Mouse (Mus musculus): ENCODE measurements at regions not wholly inside any gene's neighbourhood (a gene's known extent, or its start where the extent isn't known, plus 50 kb on each side); places are given as distances from the start of the nearest gene placed in this dataset.
"Not testable (repeated sequence)": the region's sequence is repeated elsewhere in the genome, so short reads cannot be mapped to it uniquely, and the experiment has no call there.

DNA sequence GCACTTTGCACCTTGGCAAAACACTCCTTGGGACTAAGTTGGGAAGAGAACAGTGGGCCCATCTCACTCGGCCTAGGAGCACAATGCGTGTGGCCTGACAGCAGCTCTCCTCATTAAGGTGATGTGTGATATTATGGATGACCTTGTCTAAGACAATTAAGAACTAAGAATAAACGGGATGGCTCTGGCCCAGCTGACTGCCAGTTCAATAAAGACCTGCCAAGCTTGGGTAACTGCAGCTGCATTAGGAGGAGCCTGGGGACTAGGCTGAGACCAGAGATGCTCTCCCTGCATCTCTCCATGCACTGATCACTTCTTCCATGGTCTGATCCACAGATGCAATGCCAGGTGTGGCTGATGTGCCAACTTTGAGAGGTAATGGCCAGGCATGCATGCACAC is 356.7 kb downstream of the Fut8 start:
- no peak overlapping the region for H3K4me3 ChIP-seq
- no peak overlapping the region for H3K9ac ChIP-seq
- peaks cover 18% of the 10 kb centered on the region for H3K4me1 ChIP-seq
- H3K27me3 ChIP-seq, result no peaks in the 10 kb centered on the region
- H3K9me3 ChIP-seq (replicated peaks), result no peaks in the 10 kb centered on the region
- WGBS, result 58% methylated on average over 3 of the region's 3 CpGs
- H3K4me2 ChIP-seq, result no peak overlapping the region
- H3K27ac ChIP-seq, result no peak overlapping the region
- ATAC-seq, result no peak
- H3K36me3 ChIP-seq (ENCODE audit: poor library complexity, severe bottlenecking), result no peaks in the 10 kb centered on the region

DNA sequence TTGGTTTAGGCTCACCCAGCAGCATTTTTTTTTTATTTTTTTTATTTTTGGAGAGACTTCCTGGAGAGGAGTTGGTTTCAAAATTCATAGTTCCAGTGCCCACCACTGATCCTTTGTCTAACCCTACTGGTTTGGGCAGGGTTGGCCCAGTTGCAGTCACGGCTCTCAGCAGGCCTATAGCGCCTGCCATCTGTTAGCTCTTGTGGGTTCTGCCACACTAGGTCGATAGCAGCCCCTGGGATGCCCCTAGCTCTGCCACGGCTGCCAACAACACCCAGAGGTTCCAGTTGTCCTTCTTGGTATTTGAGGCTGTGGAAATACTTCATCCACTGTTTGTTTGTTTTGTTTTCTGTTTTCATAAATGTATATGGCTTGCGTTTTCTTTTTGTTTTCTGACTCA is 357.9 kb downstream of the Fut8 start:
- 87% methylated on average over 5 of the region's 5 CpGs for WGBS
- H3K27ac ChIP-seq, result no peak overlapping the region
- H3K4me1 ChIP-seq, result peaks cover 18% of the 10 kb centered on the region
- H3K4me2 ChIP-seq, result no peak overlapping the region
- H3K27me3 ChIP-seq, result no peaks in the 10 kb centered on the region
- no peak overlapping the region for H3K9ac ChIP-seq
- H3K4me3 ChIP-seq, result no peak overlapping the region
- H3K9me3 ChIP-seq (replicated peaks), result no peaks in the 10 kb centered on the region
- ATAC-seq, result no peak
- no peaks in the 10 kb centered on the region for H3K36me3 ChIP-seq (ENCODE audit: poor library complexity, severe bottlenecking)

DNA sequence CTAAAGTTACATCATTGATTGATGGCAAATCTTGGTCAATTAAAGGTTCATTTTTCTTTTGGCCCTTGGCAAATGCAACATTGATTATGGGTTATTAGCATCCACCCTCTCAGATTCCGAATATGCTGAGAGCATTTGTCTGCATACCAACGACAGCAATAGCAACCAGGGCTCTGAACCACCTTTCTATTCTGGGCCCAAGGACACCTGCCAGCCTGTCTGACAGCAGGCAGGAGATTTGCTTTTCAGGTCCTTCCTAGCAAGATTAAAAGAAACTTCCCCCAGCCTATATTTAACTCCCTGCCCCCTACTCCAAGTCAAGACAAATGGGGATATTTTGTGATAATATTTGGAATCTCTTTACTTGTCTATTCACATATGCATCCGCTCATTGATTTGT is 358.8 kb downstream of the Fut8 start:
- Histone ChIP-seq H3K27ac (no peak overlapping the region), H3K4me2 (no peak overlapping the region), H3K4me1 (peaks cover 18% of the 10 kb centered on the region), H3K4me3 (no peak overlapping the region), H3K9me3 (replicated peaks) (no peaks in the 10 kb centered on the region), H3K9ac (no peak overlapping the region), H3K27me3 (no peaks in the 10 kb centered on the region), H3K36me3 (ENCODE audit: poor library complexity, severe bottlenecking) (no peaks in the 10 kb centered on the region)
- ATAC-seq, result no peak
- WGBS, result 79% methylated on average over 3 of the region's 3 CpGs

DNA sequence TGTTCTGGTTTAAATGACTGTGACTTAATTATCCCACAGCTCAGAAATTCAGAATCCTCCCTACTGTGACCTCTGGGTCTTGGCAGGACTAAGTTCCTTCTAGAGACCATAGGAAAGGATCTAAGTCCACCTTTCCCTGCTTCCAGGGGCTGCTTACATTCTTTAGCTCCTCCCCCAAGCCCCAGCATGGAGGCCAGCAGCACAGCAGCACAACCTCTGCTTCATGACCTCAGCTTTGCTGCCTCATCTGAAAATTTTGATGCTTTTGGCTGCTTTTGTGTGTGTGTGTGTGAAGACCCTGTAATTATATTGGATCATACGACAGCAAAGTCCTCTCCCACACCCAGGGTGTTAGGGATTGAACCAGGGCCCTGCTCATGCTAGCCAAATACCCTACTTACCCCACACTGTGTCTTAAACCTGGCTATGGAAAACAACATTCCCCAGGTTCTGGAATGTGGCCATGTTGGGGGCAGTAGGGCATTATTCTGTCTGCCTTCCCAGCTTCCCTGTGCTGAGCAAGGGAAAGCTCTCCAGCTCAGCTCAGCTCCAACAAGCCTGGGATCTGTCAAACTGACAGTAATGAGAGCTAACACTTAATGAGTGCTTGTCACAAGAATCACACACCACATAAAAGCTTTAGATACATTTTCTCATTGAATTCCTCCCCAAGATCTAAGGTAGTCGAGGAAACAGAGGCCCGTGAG is 359.9 kb downstream of the Fut8 start:
- ATAC-seq, result peak; percentile 66
- H3K9me3 ChIP-seq (replicated peaks), result no peaks in the 10 kb centered on the region
- no peaks in the 10 kb centered on the region for H3K36me3 ChIP-seq (ENCODE audit: poor library complexity, severe bottlenecking)
- peak overlapping the region; percentile 66 for H3K27ac ChIP-seq
- H3K27me3 ChIP-seq, result no peaks in the 10 kb centered on the region
- no peak overlapping the region for H3K9ac ChIP-seq
- 24% methylated on average over 3 of the region's 3 CpGs for WGBS
- no peak overlapping the region for H3K4me3 ChIP-seq
- H3K4me2 ChIP-seq, result no peak overlapping the region
- peaks cover 18% of the 10 kb centered on the region for H3K4me1 ChIP-seq

DNA sequence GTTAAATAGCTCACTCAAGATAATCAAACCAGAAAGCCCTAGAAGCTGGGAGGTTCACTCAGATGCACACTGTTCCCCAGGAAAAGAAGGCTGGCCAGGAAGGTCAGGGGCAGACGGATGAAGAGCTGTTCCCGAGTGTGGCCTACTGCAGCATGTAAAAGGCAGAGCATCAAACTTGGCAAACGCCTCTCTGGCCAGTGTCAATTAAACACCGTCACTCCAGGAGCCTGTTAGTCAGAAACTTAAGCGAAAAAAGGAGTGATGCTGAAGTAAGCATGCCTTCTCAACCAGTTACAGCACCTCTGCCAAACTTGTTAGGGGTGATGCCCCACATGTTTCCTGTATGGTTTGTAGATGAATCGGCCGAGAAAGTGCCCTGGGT is 360.4 kb downstream of the Fut8 start:
- H3K36me3 ChIP-seq (ENCODE audit: poor library complexity, severe bottlenecking), result no peaks in the 10 kb centered on the region
- no peak overlapping the region for H3K4me2 ChIP-seq
- WGBS, result 42% methylated on average over 7 of the region's 7 CpGs
- peaks cover 18% of the 10 kb centered on the region for H3K4me1 ChIP-seq
- H3K27me3 ChIP-seq, result no peaks in the 10 kb centered on the region
- no peak overlapping the region for H3K9ac ChIP-seq
- ATAC-seq, result no peak
- H3K9me3 ChIP-seq (replicated peaks), result no peaks in the 10 kb centered on the region
- no peak overlapping the region for H3K4me3 ChIP-seq
- peak overlapping the region; percentile 45; the same call in 1 of the 2 replicates for H3K27ac ChIP-seq

DNA sequence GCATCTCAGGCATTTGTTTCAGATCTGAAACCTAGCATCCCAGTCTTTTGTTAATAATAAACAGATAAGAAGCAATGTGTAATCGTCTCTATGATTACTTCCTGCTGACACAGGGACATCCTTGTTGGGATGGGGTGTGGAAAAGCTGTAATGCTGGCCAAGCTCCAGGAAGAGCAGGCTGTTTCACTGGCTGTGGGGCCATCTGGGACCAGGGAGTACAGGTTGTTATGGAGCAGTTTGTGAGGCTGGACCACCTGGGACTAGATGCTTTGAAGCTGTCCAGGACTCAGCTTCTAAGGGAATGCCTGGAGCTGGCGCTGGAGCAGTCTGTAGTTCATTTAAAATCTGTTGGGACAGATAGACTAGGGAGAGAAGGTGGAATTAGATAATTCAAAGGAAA is 361.5 kb downstream of the Fut8 start:
- no peak overlapping the region for H3K4me2 ChIP-seq
- H3K9me3 ChIP-seq (replicated peaks), result no peaks in the 10 kb centered on the region
- H3K4me3 ChIP-seq, result no peak overlapping the region
- H3K9ac ChIP-seq, result no peak overlapping the region
- peak; percentile 44; the same call in 1 of the 2 replicates for ATAC-seq
- H3K36me3 ChIP-seq (ENCODE audit: poor library complexity, severe bottlenecking), result no peaks in the 10 kb centered on the region
- 62% methylated on average over 2 of the region's 2 CpGs for WGBS
- peaks cover 18% of the 10 kb centered on the region for H3K4me1 ChIP-seq
- H3K27me3 ChIP-seq, result no peaks in the 10 kb centered on the region
- H3K27ac ChIP-seq, result no peak overlapping the region

DNA sequence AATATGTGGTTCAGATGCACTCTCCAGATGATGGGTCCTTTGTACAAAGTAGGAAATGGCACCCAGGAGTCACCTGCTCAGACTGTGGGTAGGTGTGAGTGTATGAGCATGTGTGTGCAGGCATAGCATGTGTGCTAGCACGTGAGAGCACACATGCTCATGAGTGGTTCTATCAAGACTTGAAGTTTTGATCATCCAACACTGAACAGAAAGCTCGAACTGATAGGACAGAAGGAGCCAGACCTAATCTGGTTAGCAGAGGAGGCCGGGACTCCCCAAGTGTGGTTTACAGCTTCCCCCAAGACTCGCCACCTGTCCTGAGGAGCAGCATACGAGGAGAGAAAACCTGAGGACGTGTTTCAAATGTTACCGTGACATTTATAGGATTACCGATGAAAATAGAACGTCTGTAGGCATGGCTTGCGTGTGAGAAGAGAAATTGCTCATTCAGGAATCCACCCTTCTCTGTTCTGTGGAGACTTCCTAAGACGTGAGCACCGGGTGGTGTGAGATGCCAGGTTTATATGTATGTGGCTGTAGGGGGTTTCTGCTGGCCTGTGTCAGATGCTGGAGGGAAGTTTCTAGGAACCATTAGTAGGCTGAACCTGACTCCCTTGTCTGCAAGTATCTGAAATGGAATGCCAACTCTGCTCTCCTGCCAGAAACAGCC is 366.0 kb downstream of the Fut8 start:
- Histone ChIP-seq H3K4me3 (no peak overlapping the region), H3K4me1 (no peaks in the 10 kb centered on the region), H3K9me3 (replicated peaks) (no peaks in the 10 kb centered on the region), H3K36me3 (ENCODE audit: poor library complexity, severe bottlenecking) (no peaks in the 10 kb centered on the region), H3K27ac (no peak overlapping the region), H3K4me2 (no peak overlapping the region), H3K27me3 (no peaks in the 10 kb centered on the region), H3K9ac (no peak overlapping the region)
- WGBS, result 92% methylated on average over 12 of the region's 12 CpGs
- no peak for ATAC-seq

DNA sequence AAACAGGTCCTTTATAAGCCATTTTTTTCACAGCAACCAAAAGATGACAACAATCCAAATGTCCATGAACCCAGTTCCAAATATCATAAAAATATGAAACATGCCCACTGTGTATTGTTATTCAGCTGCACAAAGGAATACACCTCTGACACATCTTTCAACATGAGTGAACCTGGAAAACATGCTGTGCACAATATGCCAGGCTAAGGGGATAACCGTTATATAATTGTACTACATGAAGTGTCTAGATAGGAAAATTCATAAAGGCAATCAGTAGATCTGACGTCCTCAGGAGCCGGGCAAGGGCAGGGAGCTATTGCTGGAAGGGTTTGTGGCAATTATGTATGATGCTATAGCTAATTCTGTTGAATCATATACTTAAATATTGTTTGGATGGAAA is 379.6 kb downstream of the Fut8 start:
- no peaks in the 10 kb centered on the region for H3K27me3 ChIP-seq
- no peaks in the 10 kb centered on the region for H3K9me3 ChIP-seq (replicated peaks)
- H3K9ac ChIP-seq, result no peak overlapping the region
- H3K4me2 ChIP-seq, result no peak overlapping the region
- no peaks in the 10 kb centered on the region for H3K36me3 ChIP-seq (ENCODE audit: poor library complexity, severe bottlenecking)
- ATAC-seq, result no peak
- WGBS, result 90% methylated on average over 3 of the region's 3 CpGs
- no peaks in the 10 kb centered on the region for H3K4me1 ChIP-seq
- no peak overlapping the region for H3K27ac ChIP-seq
- H3K4me3 ChIP-seq, result no peak overlapping the region

DNA sequence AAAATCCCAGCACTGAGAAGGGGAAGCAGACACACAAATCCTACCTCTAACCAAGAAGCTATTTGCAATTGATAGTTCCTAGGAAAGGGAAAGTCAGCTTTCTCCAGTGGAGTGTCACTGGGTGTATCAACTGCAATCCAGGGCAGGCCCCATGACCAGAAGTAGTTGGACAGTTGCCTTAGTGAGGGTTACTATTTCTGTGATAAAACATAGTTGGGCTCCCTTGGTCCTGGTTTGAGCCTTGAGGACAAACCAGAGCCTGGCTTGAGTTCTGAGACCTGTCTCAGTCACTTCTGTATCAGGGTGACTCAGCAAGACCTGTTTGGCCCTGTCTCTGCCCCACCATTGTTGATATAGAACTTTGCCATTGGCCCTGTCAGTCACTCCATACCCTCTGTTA is 384.3 kb downstream of the Fut8 start:
- H3K9me3 ChIP-seq (replicated peaks), result no peaks in the 10 kb centered on the region
- no peak overlapping the region for H3K9ac ChIP-seq
- no peak for ATAC-seq
- H3K27ac ChIP-seq, result no peak overlapping the region
- no peaks in the 10 kb centered on the region for H3K27me3 ChIP-seq
- H3K4me1 ChIP-seq, result no peaks in the 10 kb centered on the region
- H3K4me3 ChIP-seq, result no peak overlapping the region
- H3K4me2 ChIP-seq, result no peak overlapping the region
- no peaks in the 10 kb centered on the region for H3K36me3 ChIP-seq (ENCODE audit: poor library complexity, severe bottlenecking)

DNA sequence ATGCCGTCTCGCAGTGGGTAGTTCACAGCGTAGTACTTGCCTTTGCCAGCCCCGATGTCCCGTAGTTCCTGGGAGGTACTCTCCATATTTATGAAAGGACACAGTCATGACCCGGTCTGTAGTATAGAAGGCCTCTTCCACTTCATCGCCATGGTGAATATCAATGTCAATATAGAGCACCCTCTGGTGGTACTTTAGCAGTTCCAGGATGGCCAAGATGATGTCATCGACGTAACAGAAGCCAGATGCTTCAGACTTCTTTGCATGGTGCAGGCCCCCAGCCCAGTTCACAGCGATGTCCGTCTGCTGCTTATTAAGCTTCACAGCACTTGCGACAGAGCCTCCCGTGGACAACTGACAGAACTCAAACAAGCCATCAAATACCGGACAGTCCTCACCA is 386.4 kb downstream of the Fut8 start:
- WGBS, result 90% methylated on average over 14 of the region's 14 CpGs
- H3K4me1 ChIP-seq; H3K36me3 ChIP-seq (ENCODE audit: poor library complexity, severe bottlenecking); H3K9me3 ChIP-seq (replicated peaks); H3K27me3 ChIP-seq; ATAC-seq; H3K4me3 ChIP-seq; H3K9ac ChIP-seq; H3K4me2 ChIP-seq; H3K27ac ChIP-seq: not testable (repeated sequence)

DNA sequence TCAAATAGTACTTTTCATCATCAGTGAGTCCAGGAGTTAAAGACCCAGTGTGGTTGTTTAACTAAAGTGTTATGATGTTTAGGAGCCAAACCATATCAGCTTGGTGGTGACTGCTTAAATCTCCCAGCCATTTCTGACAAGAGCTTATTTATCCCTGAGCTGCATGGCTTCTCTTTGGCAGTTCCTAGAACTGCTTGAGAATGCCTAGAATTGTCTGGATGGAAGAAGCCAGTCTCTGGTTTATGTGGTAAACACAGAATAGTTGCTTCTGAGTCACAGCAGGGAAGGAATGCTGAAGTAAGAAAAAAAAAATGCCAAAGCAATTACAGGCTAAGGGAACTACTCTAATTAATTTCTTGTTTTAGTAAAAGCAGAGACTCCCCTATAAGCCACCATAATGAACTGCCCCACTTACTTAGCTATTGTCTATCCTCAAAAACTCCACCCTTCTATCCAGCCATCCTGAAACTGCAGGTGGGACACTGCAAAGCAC is 390.5 kb downstream of the Fut8 start:
- H3K9me3 ChIP-seq (replicated peaks), result no peaks in the 10 kb centered on the region

DNA sequence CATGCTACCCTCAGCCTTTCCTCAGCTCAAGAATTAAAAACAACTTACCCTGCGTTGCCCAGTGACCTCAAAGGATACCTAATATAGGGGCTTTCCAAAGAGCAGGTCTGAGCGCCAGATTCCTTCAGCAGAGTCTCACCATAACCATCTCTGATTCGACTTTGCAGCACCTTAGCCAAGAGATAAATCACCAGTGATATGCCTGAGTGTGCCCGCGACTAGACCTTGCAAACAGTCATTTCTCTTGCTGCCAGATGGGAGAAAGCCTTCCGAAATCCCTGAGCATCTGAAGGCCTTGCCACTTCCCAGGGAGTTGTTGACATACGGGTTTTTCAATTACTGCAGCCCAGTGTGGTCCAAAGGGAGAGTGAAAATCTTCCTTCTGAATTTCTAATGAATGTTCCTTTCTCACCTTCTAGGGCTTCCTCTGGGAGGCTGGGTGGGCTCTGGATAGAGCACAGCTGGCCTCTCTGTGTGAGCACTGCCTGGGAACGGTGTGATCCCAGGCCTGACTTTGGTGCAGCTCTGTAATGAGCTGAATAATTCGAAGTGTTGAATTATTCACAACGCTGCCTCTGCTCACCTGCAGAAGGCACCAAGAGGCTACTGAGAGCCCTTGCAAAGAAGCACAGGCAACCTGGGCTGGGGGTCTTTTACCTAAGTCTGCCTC is 396.2 kb downstream of the Fut8 start:
- Histone ChIP-seq H3K4me3 (no peak overlapping the region), H3K27me3 (no peaks in the 10 kb centered on the region), H3K36me3 (ENCODE audit: poor library complexity, severe bottlenecking) (no peaks in the 10 kb centered on the region), H3K4me1 (no peaks in the 10 kb centered on the region), H3K9me3 (replicated peaks) (no peaks in the 10 kb centered on the region), H3K27ac (no peak overlapping the region), H3K4me2 (no peak overlapping the region), H3K9ac (no peak overlapping the region)
- 0 out of 2 replicates have a peak, but pooled peaks have one; percentile 55 for ATAC-seq
- 43% methylated on average over 10 of the region's 10 CpGs for WGBS

More for the DNA sequence above, 390.5 kb downstream of the Fut8 start:
- H3K36me3 ChIP-seq (ENCODE audit: poor library complexity, severe bottlenecking), result no peaks in the 10 kb centered on the region
- no peak overlapping the region for H3K9ac ChIP-seq
- no peak overlapping the region for H3K4me2 ChIP-seq
- no peaks in the 10 kb centered on the region for H3K27me3 ChIP-seq
- H3K4me3 ChIP-seq, result no peak overlapping the region
- H3K27ac ChIP-seq, result no peak overlapping the region
- no peaks in the 10 kb centered on the region for H3K4me1 ChIP-seq
- no peak for ATAC-seq

Data from forebrain, embryonic 13.5 days (tissue).